Mouse (Mus musculus): ENCODE results near the gene Ptprcap. TPM values are rescaled to one million over a fixed set of nuclear protein-coding genes. Genes with fewer than 3 reads are reported as not detected.

Ptprcap gene
- total RNA-seq, 2 experiments from 2014 or later = 1.3 to 2.3 TPM

GRCm38 (mm10) chr19:4164721-4165120, 11.3 kb downstream of the Ptprcap start:
- no peak for DNase-seq (ENCODE audit: low spot score in 2 of 2)

- no peak for DNase-seq (ENCODE audit: low spot score in 2 of 2)
Observed at GRCm38 (mm10) chr19:4166678-4167476, 13.5 kb downstream of the Ptprcap start.

GRCm38 (mm10) chr19:4169378-4169784, 16.0 kb downstream of the Ptprcap start:
- peak; percentile 100 for DNase-seq (ENCODE audit: low spot score in 2 of 2)

GRCm38 (mm10) chr19:4169810-4170209, 16.4 kb downstream of the Ptprcap start:
- no peak for DNase-seq (ENCODE audit: low spot score in 2 of 2)

GRCm38 (mm10) chr19:4170723-4171392, 17.5 kb downstream of the Ptprcap start:
- DNase-seq (ENCODE audit: low spot score in 2 of 2) = no peak

- DNase-seq (ENCODE audit: low spot score in 2 of 2) = no peak
Observed at GRCm38 (mm10) chr19:4171393-4172290, 18.2 kb downstream of the Ptprcap start.

GRCm38 (mm10) chr19:4172925-4173324, 19.5 kb downstream of the Ptprcap start:
- no peak for DNase-seq (ENCODE audit: low spot score in 2 of 2)

GRCm38 (mm10) chr19:4175368-4175947, 22.1 kb downstream of the Ptprcap start, which contains the start of gene Carns1:
TSS of gene Carns1 (minus strand) at chr19:4175479.
- peak in 1 of 2 experiments; percentile 34 for DNase-seq (ENCODE audit: low spot score in 2 of 2)

GRCm38 (mm10) chr19:4180411-4180810, 27.0 kb downstream of the Ptprcap start:
- no peak for DNase-seq (ENCODE audit: low spot score in 2 of 2)

GRCm38 (mm10) chr19:4181892-4182291, 28.5 kb downstream of the Ptprcap start:
- DNase-seq (ENCODE audit: low spot score in 2 of 2) = peak; percentile 72 to 74

GRCm38 (mm10) chr19:4183689-4184088, 30.3 kb downstream of the Ptprcap start:
- no peak for DNase-seq (ENCODE audit: low spot score in 2 of 2)

- DNase-seq (ENCODE audit: low spot score in 2 of 2) = no peak
Observed at GRCm38 (mm10) chr19:4184976-4185975, 31.9 kb downstream of the Ptprcap start.

GRCm38 (mm10) chr19:4187303-4187702, 33.9 kb downstream of the Ptprcap start:
- DNase-seq (ENCODE audit: low spot score in 2 of 2) = no peak

- DNase-seq (ENCODE audit: low spot score in 2 of 2) = no peak
Observed at GRCm38 (mm10) chr19:4189051-4189620, 35.7 kb downstream of the Ptprcap start.

GRCm38 (mm10) chr19:4190831-4191334, 37.5 kb downstream of the Ptprcap start, which contains the start of gene Tbc1d10c:
TSS of gene Tbc1d10c (minus strand) at chr19:4191284.
- DNase-seq (ENCODE audit: low spot score in 2 of 2) = no peak

GRCm38 (mm10) chr19:4191528-4192250, 38.3 kb downstream of the Ptprcap start, which contains the start of gene Ppp1ca:
TSS of gene Ppp1ca (plus strand) at chr19:4192065.
- DNase-seq (ENCODE audit: low spot score in 2 of 2) = peak; percentile 95

GRCm38 (mm10) chr19:4192251-4192985, 39.0 kb downstream of the Ptprcap start:
- DNase-seq (ENCODE audit: low spot score in 2 of 2) = no peak

GRCm38 (mm10) chr19:4193129-4193528, 39.7 kb downstream of the Ptprcap start:
- no peak for DNase-seq (ENCODE audit: low spot score in 2 of 2)
